Comparison of ENCODE assay signal across 8 mouse cellular contexts in the genomic region with DNA sequence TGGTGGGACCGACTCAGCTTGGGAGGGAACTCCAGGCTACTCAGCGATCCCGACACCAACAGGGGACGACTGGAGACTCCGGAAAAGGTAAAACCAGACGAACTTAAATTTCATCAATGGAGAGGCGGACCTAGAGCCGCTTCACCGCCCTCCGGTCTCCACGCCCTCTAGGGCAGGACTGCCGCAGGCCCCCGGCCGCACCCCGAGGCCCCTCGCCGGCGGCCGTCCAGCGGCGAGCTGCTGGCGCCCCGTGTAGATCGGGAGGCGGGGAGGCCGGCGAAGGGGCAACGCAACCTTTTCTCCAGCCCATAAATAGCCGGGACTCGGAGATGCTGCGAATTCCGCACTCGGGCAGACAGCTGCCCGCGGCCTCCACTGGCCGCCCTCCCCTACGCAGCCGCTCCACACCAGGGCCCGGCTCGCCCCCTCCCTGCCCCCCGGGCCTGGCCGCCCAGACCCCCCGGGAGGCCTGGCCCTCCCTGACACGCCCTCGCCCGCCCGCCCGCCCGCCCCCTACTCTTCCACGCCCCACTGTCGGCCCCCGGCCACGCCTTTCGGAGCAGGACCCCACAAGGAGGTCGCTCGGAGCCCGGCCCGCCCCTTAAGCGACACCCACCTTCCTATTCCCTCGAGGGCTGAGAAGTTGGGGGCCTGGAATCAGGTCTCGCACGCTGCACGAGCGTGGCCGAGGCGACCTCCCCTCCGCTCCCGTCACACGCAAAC. TPM values are rescaled to one million over a fixed set of nuclear protein-coding genes. Genes with fewer than 3 reads are reported as not detected.
DNase-seq lines count a peak whose midpoint lies in the region; ATAC-seq lines count a peak whose summit lies in the region.

No protein-coding gene starts in this region.

- ATAC-seq in inflammation-experienced regulatory T-cells, adult 6 months, result peak; percentile 44

- intact Hi-C loops in left cerebral cortex, postnatal 36 days (cut with DNase I), result loop anchor here (10.0 kb wide), 1 partner anchor 194 kb away; no protein-coding TSS in a partner anchor

- peak; percentile 85 for DNase-seq in embryo, embryonic 10 days (ENCODE audit: low spot score)
- DNase-seq in embryo, embryonic 10.5 days (ENCODE audit: low spot score), result no peak
- DNase-seq in embryo, embryonic 11 days, result peak; percentile 91
- peak; percentile 88 for DNase-seq in gastrocnemius, postnatal 25 days
- DNase-seq in left cerebral cortex, postnatal 36 days (ENCODE audit: low spot score in 2 of 2), result peak; percentile 58 to 72
- DNase-seq in mesoderm, embryonic 11.5 days (ENCODE audit: low read depth, low spot score), result peak; percentile 89
- peak; percentile 30 for DNase-seq in spleen, adult 12 weeks (ENCODE audit: low spot score)

RNA-seq across cellular contexts. Expression of a gene that starts 0.4 kb away (rescaled TPM):
- total RNA-seq in gastrocnemius, postnatal 25 days (2021), result 100 to 1,000 TPM; 358 to 461 TPM
- polyA plus RNA-seq in inflammation-experienced regulatory T-cells, adult 6 months (2017; shearing (Covaris generic)), result 10 to 100 TPM; 35.8 to 49.2 (median 36.8) TPM
- 10 to 100 TPM; 71.0 to 73.6 TPM for total RNA-seq in left cerebral cortex, postnatal 36 days (2021)

Comparison
In these comparisons a context has a peak if more than half of its experiments do, and no peak if none do; other contexts are left out.
1. RNA of a gene that starts 0.4 kb away (total RNA-seq): 358 to 461 TPM in gastrocnemius, postnatal 25 days; 71.0 to 73.6 TPM in left cerebral cortex, postnatal 36 days; every median in the first group is over 4 times any median in the second.